Mouse (Mus musculus) C2C12 (cell line): Measurements from ENCODE around the gene Slc35f4. TPM values are rescaled to one million over a fixed set of nuclear protein-coding genes. Genes with fewer than 3 reads are reported as not detected.

Source experiments
- H3K27me3 ChIP-seq: one replicate; pipeline ENCODE4 v1.6.1; 2011; ENCODE audit not compliant: control insufficient read depth, insufficient read depth, insufficient read length
- H3K36me3 ChIP-seq: one replicate; pipeline ENCODE4 v1.6.1; 2011; ENCODE audit not compliant: control insufficient read depth, insufficient read depth
- H3K4me3 ChIP-seq: one replicate; pipeline ENCODE4 v1.5.1; 2011; ENCODE audit warnings: mild to moderate bottlenecking, control low read depth; ENCODE audit not compliant: poor library complexity, insufficient read depth, severe bottlenecking
- H3K79me2 ChIP-seq: one replicate; pipeline ENCODE4 v1.6.1; 2011; ENCODE audit not compliant: control insufficient read depth, insufficient read depth
- H3K79me3 ChIP-seq: one replicate; pipeline ENCODE4 v1.6.1; 2011; ENCODE audit warnings: low read depth, control low read depth
- H3ac ChIP-seq: one replicate; pipeline ENCODE3; 2011; ENCODE audit warnings: low read depth; ENCODE audit not compliant: control insufficient read depth, insufficient read length
- FOSL1 ChIP-seq: IDR thresholded peaks from one replicate; pipeline ENCODE4 v1.8.0; 2011; ENCODE audit warnings: mild to moderate bottlenecking, low read length; ENCODE audit not compliant: poor library complexity, insufficient read depth, severe bottlenecking
- MYOD1 ChIP-seq: IDR thresholded peaks from one replicate; pipeline ENCODE4 v1.6.1; 2011; ENCODE audit warnings: low read depth; ENCODE audit not compliant: control insufficient read depth, insufficient read length
- MYOG ChIP-seq: IDR thresholded peaks from one replicate; pipeline ENCODE4 v1.6.1; 2011; ENCODE audit not compliant: control insufficient read depth, insufficient read length; ENCODE audit errors: extremely low read depth
- USF1 ChIP-seq: IDR thresholded peaks from one replicate; pipeline ENCODE4 v1.6.1; 2011; ENCODE audit warnings: low read depth, mild to moderate bottlenecking, control low read depth, moderate library complexity
- microRNA-seq: library from miRNA; unstranded; fragments of <30 nt; microRNA quantifications from one replicate; pipeline ENCODE4, GENCODE M21; 2019; ENCODE audit warnings: borderline microRNAs expressed
- polyA plus RNA-seq: library from polyadenylated mRNA; unstranded; fragments of >200 nt; fragmentation: generic; extraction: Trizol; gene quantifications from one replicate; pipeline ENCODE4 v1.2.1, GENCODE M21; 2012; ENCODE audit warnings: missing spikeins

Gene Slc35f4
- polyA plus RNA-seq, 1 experiment, result not detected

DNA sequence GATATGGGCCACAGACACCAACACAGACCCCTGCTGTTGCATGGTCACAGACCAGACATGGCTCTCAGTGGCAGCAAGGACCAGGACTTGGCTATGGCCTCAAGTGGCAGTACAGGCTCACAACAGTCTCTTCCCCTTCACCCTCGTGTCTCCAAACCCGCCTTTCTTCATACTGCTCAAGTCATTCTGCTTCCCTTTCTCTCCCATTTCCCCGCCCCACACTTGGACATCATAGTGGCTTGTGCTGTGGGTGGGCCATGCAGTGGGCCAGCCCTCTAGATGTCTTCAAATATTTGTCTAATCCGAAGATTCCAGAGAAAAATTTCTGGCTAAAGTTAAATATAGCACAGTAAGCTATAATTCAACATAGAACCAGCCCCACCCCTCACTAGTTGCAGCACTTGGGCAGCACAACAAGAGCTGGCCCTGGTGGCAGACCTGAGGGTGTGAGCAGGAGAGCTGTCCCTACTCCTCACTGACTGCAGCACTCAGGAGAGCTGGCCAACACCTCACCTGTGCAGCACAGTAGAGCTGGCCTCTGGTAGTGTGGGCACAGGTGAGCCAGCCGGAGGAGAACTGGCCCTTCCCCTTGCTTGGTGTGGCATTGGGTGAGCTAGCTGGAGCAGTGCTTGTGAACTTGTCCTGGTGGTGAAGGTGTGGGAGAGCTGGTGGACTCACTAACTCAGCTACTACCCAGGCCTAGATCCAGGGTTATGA, 260.4 kb downstream of the Slc35f4 start:
- Histone ChIP-seq H3K4me3 (no peak overlapping the region), H3K36me3 (no peaks in the 10 kb centered on the region), H3K79me2 (no peaks in the 10 kb centered on the region), H3K79me3 (no peaks in the 10 kb centered on the region), H3K27me3 (no peaks in the 10 kb centered on the region), H3ac (no peak overlapping the region)
- TF ChIP-seq USF1 (no peak), MYOD1 (no peak), FOSL1 (no peak), MYOG (no peak)

Small RNA genes within 50 kb of the gene (microRNA-seq; reads per million reads assigned to microRNA genes)
- not detected for gene Gm22949
